Comparison of ENCODE assay signal across 15 mouse cellular contexts in genomic region chr12:108187541-108188091, GRCm38 (mm10). TPM values are rescaled to one million over a fixed set of nuclear protein-coding genes. Genes with fewer than 3 reads are reported as not detected.
DNase-seq lines count a peak whose midpoint lies in the region; ATAC-seq and TF ChIP-seq lines count a peak whose summit lies in the region.
"Had no signal": no experiment of that assay in that cellular context is flagged by ENCODE, and none has a peak within 500 bp of the region (broad histone marks: within the 10 kb centered on the region; RNA-seq: fewer than 3 reads in every experiment).

No protein-coding gene starts in this region.

- DNase-seq in heart, adult 2 months, result no peak
- no peak for DNase-seq in heart, postnatal 4 days
- no peak for DNase-seq in liver, adult 2 months (ENCODE audit: extremely low read depth, low read depth, low spot score)
- DNase-seq in adipocyte (ENCODE audit: low spot score), result peak; percentile 42
- peak; percentile 78 for DNase-seq in gastrocnemius, postnatal 25 days
- DNase-seq in yolk sac, embryonic 10.5 days (ENCODE audit: low spot score), result no peak
- DNase-seq: adrenal gland, postnatal 36 days; kidney, adult 18-20 months had no signal

- no peak for ATAC-seq in liver, embryonic 12.5 days
- no peak for ATAC-seq in kidney, embryonic 15.5 days (replicated peaks; ENCODE audit: low FRiP score)
- ATAC-seq: lung, postnatal 0 days had no signal

- no peak for TF ChIP-seq POLR2A in heart, adult 2 months (IDR thresholded peaks at IDR 0.05; ENCODE audit: insufficient read depth, low read depth, low read length)
- TF ChIP-seq POLR2A in liver, adult 2 months (IDR thresholded peaks at IDR 0.05; ENCODE audit: extremely low read depth, insufficient read depth, low read length), result no peak

- peaks cover 2% of the 10 kb centered on the region for H3K79me2 ChIP-seq in heart, adult 2 months (replicated peaks; ENCODE audit: control insufficient read depth, insufficient read depth, low read length)
- peaks cover 8% of the 10 kb centered on the region; the same call in 1 of the 2 replicates for H3K79me2 ChIP-seq in liver, adult 2 months (ENCODE audit: control insufficient read depth, insufficient read depth, low read length)

- no peak for TF ChIP-seq EP300 in heart, adult 2 months (IDR thresholded peaks at IDR 0.05; ENCODE audit: insufficient read depth, low read depth, low read length)

- no peaks in the 10 kb centered on the region for H3K4me1 ChIP-seq in heart, adult 2 months (ENCODE audit: control insufficient read depth, insufficient read depth, low read length)
- no peaks in the 10 kb centered on the region for H3K4me1 ChIP-seq in liver, adult 2 months (ENCODE audit: control insufficient read depth, insufficient read depth, low read length)
- H3K4me1 ChIP-seq in liver, embryonic 12.5 days, result no peaks in the 10 kb centered on the region
- no peaks in the 10 kb centered on the region for H3K4me1 ChIP-seq in kidney, embryonic 15.5 days
- H3K4me1 ChIP-seq: heart, embryonic 12.5 days; limb, embryonic 15.5 days; stomach, embryonic 15.5 days had no signal

- peaks cover 4% of the 10 kb centered on the region for H3K36me3 ChIP-seq in heart, adult 2 months (ENCODE audit: control insufficient read depth, insufficient read depth, low read length)
- peaks cover 48% of the 10 kb centered on the region for H3K36me3 ChIP-seq in liver, adult 2 months (ENCODE audit: control insufficient read depth, insufficient read depth, low read length)
- H3K36me3 ChIP-seq in liver, embryonic 12.5 days, result peaks cover 98% of the 10 kb centered on the region
- H3K36me3 ChIP-seq in kidney, embryonic 15.5 days, result peaks cover 95% of the 10 kb centered on the region

- intact Hi-C loops in heart, adult 2 months (cut with DNase I), result loop anchor here (10.0 kb wide), 1 partner anchor 607 kb away; the partner anchor contains the start of gene Yy1

- TF ChIP-seq CTCF in heart, adult 2 months (IDR thresholded peaks at IDR 0.05), result peak; percentile 28
- peak; percentile 17; the same call in 1 of the 2 replicates for TF ChIP-seq CTCF in liver, adult 2 months (IDR thresholded peaks at IDR 0.05; ENCODE audit: low read depth, low read length)

- H3K9ac ChIP-seq in heart, adult 2 months (ENCODE audit: low read depth, low read length), result no peak overlapping the region
- no peak overlapping the region for H3K9ac ChIP-seq in liver, adult 2 months (ENCODE audit: low read depth, low read length)
- no peak overlapping the region for H3K9ac ChIP-seq in liver, embryonic 12.5 days
- H3K9ac ChIP-seq in kidney, embryonic 15.5 days, result no peak overlapping the region
- H3K9ac ChIP-seq: heart, embryonic 12.5 days; limb, embryonic 15.5 days; neural tube, embryonic 13.5 days; stomach, embryonic 15.5 days had no signal

- H3K27ac ChIP-seq in heart, adult 2 months, result no peak overlapping the region
- H3K27ac ChIP-seq in liver, adult 2 months (replicated peaks; ENCODE audit: insufficient read depth, low read depth, low read length), result no peak overlapping the region
- no peak overlapping the region for H3K27ac ChIP-seq in liver, embryonic 12.5 days
- no peak overlapping the region for H3K27ac ChIP-seq in kidney, embryonic 15.5 days
- H3K27ac ChIP-seq: limb, embryonic 15.5 days; neural tube, embryonic 13.5 days; stomach, embryonic 15.5 days had no signal

- 88% methylated on average over 6 of the region's 6 CpGs for WGBS in heart, adult 2 months
- 96% methylated on average over 6 of the region's 6 CpGs for WGBS in liver, adult 2 months
- 88% methylated on average over 6 of the region's 6 CpGs for WGBS in liver, embryonic 12.5 days (ENCODE audit: insufficient replicate concordance)
- 86% methylated on average over 6 of the region's 6 CpGs for WGBS in kidney, embryonic 15.5 days

- no peaks in the 10 kb centered on the region for H3K27me3 ChIP-seq in heart, adult 2 months (ENCODE audit: control insufficient read depth, insufficient read depth, low read length)
- H3K27me3 ChIP-seq in liver, adult 2 months (ENCODE audit: control insufficient read depth, insufficient read depth, low read length), result no peaks in the 10 kb centered on the region
- no peaks in the 10 kb centered on the region for H3K27me3 ChIP-seq in liver, embryonic 12.5 days (replicated peaks)
- H3K27me3 ChIP-seq in kidney, embryonic 15.5 days, result no peaks in the 10 kb centered on the region
- H3K27me3 ChIP-seq: heart, embryonic 12.5 days; limb, embryonic 15.5 days; neural tube, embryonic 13.5 days; stomach, embryonic 15.5 days had no signal

- H3K4me2 ChIP-seq in liver, embryonic 12.5 days, result no peak overlapping the region
- no peak overlapping the region for H3K4me2 ChIP-seq in kidney, embryonic 15.5 days
- H3K4me2 ChIP-seq: heart, embryonic 12.5 days; limb, embryonic 15.5 days; neural tube, embryonic 13.5 days; stomach, embryonic 15.5 days had no signal

- H3K4me3 ChIP-seq in heart, adult 2 months, result no peak overlapping the region
- H3K4me3 ChIP-seq in liver, adult 2 months (ENCODE audit: insufficient read depth, low read depth, low read length), result no peak overlapping the region
- H3K4me3 ChIP-seq in liver, embryonic 12.5 days, result no peak overlapping the region
- no peak overlapping the region for H3K4me3 ChIP-seq in kidney, embryonic 15.5 days (replicated peaks)
- H3K4me3 ChIP-seq: heart, embryonic 12.5 days; limb, embryonic 15.5 days; neural tube, embryonic 13.5 days; stomach, embryonic 15.5 days had no signal

- H3K9me3 ChIP-seq in liver, embryonic 12.5 days (replicated peaks), result no peaks in the 10 kb centered on the region
- H3K9me3 ChIP-seq in kidney, embryonic 15.5 days (replicated peaks), result no peaks in the 10 kb centered on the region
- H3K9me3 ChIP-seq: heart, embryonic 12.5 days; limb, embryonic 15.5 days; neural tube, embryonic 13.5 days; stomach, embryonic 15.5 days had no signal

RNA-seq across cellular contexts. Expression of gene Ccnk, which starts 8.2 kb away (rescaled TPM):
- 10 to 100 TPM; 28.9 to 31.9 TPM for total RNA-seq in heart, adult 2 months (2021)
- polyA plus RNA-seq in heart, adult 2 months (2012; rRNA removed), result 14.8 and 20.6 TPM in 2 replicates
- total RNA-seq in heart, postnatal 4 days (2021), result 10 to 100 TPM; 30.5 to 32.8 TPM
- total RNA-seq in liver, adult 2 months (2014; rRNA removed), result 4.1 and 5.9 TPM in 2 replicates
- polyA plus RNA-seq in liver, adult 2 months (2012; rRNA removed), result 5.8 and 8.5 TPM in 2 replicates
- 2.3 and 3.0 TPM in 2 replicates for polyA plus RNA-seq in liver, embryonic 12.5 days (2016; fragmentation: Nextera tagmentation; extraction: Ambion mirVana)
- 10 to 100 TPM; 61.6 to 71.1 TPM for total RNA-seq in gastrocnemius, postnatal 25 days (2021)
- 3.2 and 3.7 TPM in 2 replicates for polyA plus RNA-seq in kidney, embryonic 15.5 days (2015; fragmentation: Nextera tagmentation; extraction: Ambion mirVana)

RNA-seq across cellular contexts. Expression of gene Setd3, which starts 8.5 kb away (rescaled TPM):
- 10 to 100 TPM; 84.6 to 99.8 TPM for total RNA-seq in heart, adult 2 months (2021)
- polyA plus RNA-seq in heart, adult 2 months (2012; rRNA removed), result 25.0 and 46.8 TPM in 2 replicates
- 10 to 100 TPM; 74.9 to 75.7 TPM for total RNA-seq in heart, postnatal 4 days (2021)
- 60.9 and 70.4 TPM in 2 replicates for total RNA-seq in liver, adult 2 months (2014; rRNA removed)
- polyA plus RNA-seq in liver, adult 2 months (2012; rRNA removed), result 17.6 and 19.3 TPM in 2 replicates
- 71.3 and 76.4 TPM in 2 replicates for polyA plus RNA-seq in liver, embryonic 12.5 days (2016; fragmentation: Nextera tagmentation; extraction: Ambion mirVana)
- 10 to 100 TPM; 79.3 to 80.6 TPM for total RNA-seq in gastrocnemius, postnatal 25 days (2021)
- polyA plus RNA-seq in kidney, embryonic 15.5 days (2015; fragmentation: Nextera tagmentation; extraction: Ambion mirVana), result 87.1 and 87.2 TPM in 2 replicates

Comparison
In these comparisons a context has a peak if more than half of its experiments do, and no peak if none do; other contexts are left out.
1. DNase-seq: peak in adipocyte (single experiment) and gastrocnemius, postnatal 25 days (single experiment); none in heart, adult 2 months (0 of 2), heart, postnatal 4 days (single experiment), liver, adult 2 months (single experiment) and yolk sac, embryonic 10.5 days (single experiment).